Mouse (Mus musculus) CH12.LX (cell line): ENCODE data around the gene Acsm5. TPM values are rescaled to one million over a fixed set of nuclear protein-coding genes. Genes with fewer than 3 reads are reported as not detected.

Source experiments
- DNase-seq: peaks from one replicate; pipeline ENCODE4 v3.0.0-alpha.2; 2013; ENCODE audit errors: extremely low read depth
- H3K27ac ChIP-seq: 2 replicates; pipeline ENCODE4 v1.5.1; 2012; ENCODE audit warnings: low read depth, mild to moderate bottlenecking, control low read depth, moderate library complexity; ENCODE audit not compliant: insufficient read depth
- H3K27me3 ChIP-seq: replicated peaks from 2 replicates; pipeline ENCODE3; 2012; ENCODE audit warnings: inconsistent platforms
- H3K36me3 ChIP-seq, 2 experiments: replicated peaks in 1 of 2; 2 replicates each; pipeline versions ENCODE3 to v1.6.1; 2012; ENCODE audit warnings: inconsistent platforms in 1 of 2, low read length in 1 of 2, mild to moderate bottlenecking in 1 of 2, mixed read lengths in 1 of 2, moderate library complexity in 1 of 2; ENCODE audit not compliant: control insufficient read depth in 1 of 2, insufficient read depth in 1 of 2
- H3K4me1 ChIP-seq, 2 experiments: 2 replicates each; pipeline ENCODE4 v1.6.1; 2012; ENCODE audit warnings: inconsistent platforms in 1 of 2, moderate library complexity in 1 of 2; ENCODE audit not compliant: insufficient read depth in 2 of 2, control insufficient read depth in 1 of 2
- H3K4me2 ChIP-seq: 2 replicates; pipeline ENCODE4 v1.6.1; 2012; ENCODE audit warnings: low read depth, mild to moderate bottlenecking, control low read depth; ENCODE audit not compliant: poor library complexity, insufficient read depth, severe bottlenecking
- H3K4me3 ChIP-seq, 3 experiments: fragments of 150-350 bp in 1 of 3; sonication (generic) in 1 of 3; replicated peaks in 1 of 3; 2 replicates each; pipeline versions ENCODE3 to v1.5.1; 2011 to 2012; ENCODE audit warnings: low read depth in 2 of 3, low read length in 2 of 3, mild to moderate bottlenecking in 2 of 3, moderate library complexity in 2 of 3, control low read depth in 1 of 3, improper control_type of control experiment in 1 of 3, inconsistent platforms in 1 of 3, mixed read lengths in 1 of 3; ENCODE audit not compliant: poor library complexity in 1 of 3
- H3K79me2 ChIP-seq: replicated peaks from 2 replicates; pipeline ENCODE4 v1.6.1; 2012; ENCODE audit warnings: mild to moderate bottlenecking, moderate library complexity; ENCODE audit not compliant: control insufficient read depth, poor library complexity, insufficient read depth, severe bottlenecking; ENCODE audit errors: extremely low read depth
- H3K9ac ChIP-seq: 2 replicates; pipeline ENCODE4 v1.6.1; 2012; ENCODE audit warnings: low read depth, mild to moderate bottlenecking, control low read depth, moderate library complexity; ENCODE audit not compliant: insufficient read depth
- H3K9me3 ChIP-seq: replicated peaks from 2 replicates; pipeline ENCODE3; 2012; ENCODE audit warnings: low read length, inconsistent platforms, mixed read lengths
- CHD2 ChIP-seq: IDR thresholded peaks from 2 replicates; pipeline ENCODE4 v1.6.1; 2011; ENCODE audit warnings: low read length, improper control_type of control experiment
- CTCF ChIP-seq, 2 experiments: IDR thresholded peaks in 1 of 2; conservative IDR thresholded peaks in 1 of 2; 2 replicates each; pipeline ENCODE4 v1.5.1; 2011 to 2012; ENCODE audit warnings: low read depth in 2 of 2, low read length in 2 of 2, improper control_type of control experiment in 1 of 2, inconsistent platforms in 1 of 2, mild to moderate bottlenecking in 1 of 2, moderate library complexity in 1 of 2
- ELF1 ChIP-seq: IDR thresholded peaks from 2 replicates; pipeline ENCODE4 v1.6.1; 2014; ENCODE audit warnings: low read depth, mild to moderate bottlenecking, inconsistent platforms, low read length, improper control_type of control experiment
- IRF4 ChIP-seq: IDR thresholded peaks from 2 replicates; pipeline ENCODE4 v1.6.1; 2014; ENCODE audit warnings: low read depth, mild to moderate bottlenecking, inconsistent platforms, low read length, improper control_type of control experiment
- JUN ChIP-seq: IDR thresholded peaks from 2 replicates; pipeline ENCODE4 v1.6.1; 2011; ENCODE audit warnings: low read depth, mild to moderate bottlenecking, low read length, improper control_type of control experiment, moderate library complexity; ENCODE audit not compliant: insufficient read depth
- KAT2A ChIP-seq: IDR thresholded peaks from 2 replicates; pipeline ENCODE4 v1.6.1; 2012; ENCODE audit warnings: low read length, improper control_type of control experiment, inconsistent platforms; ENCODE audit not compliant: insufficient replicate concordance
- MAFK ChIP-seq: IDR thresholded peaks from 2 replicates; pipeline ENCODE4 v1.6.1; 2011; ENCODE audit warnings: low read length, improper control_type of control experiment; ENCODE audit not compliant: insufficient replicate concordance
- MXI1 ChIP-seq: IDR thresholded peaks from 2 replicates; pipeline ENCODE4 v1.6.1; 2011; ENCODE audit warnings: mild to moderate bottlenecking, low read depth, low read length, improper control_type of control experiment
- MYC ChIP-seq: IDR thresholded peaks from 2 replicates; pipeline ENCODE4 v1.6.1; 2011; ENCODE audit warnings: low read depth, mild to moderate bottlenecking, improper control_type of control experiment, low read length
- PAX5 ChIP-seq: IDR thresholded peaks from 2 replicates; pipeline ENCODE4 v1.6.1; 2012; ENCODE audit warnings: low read length, inconsistent platforms, mixed read lengths
- POLR2AphosphoS2 ChIP-seq: IDR thresholded peaks from 2 replicates; pipeline ENCODE4 v1.6.1; 2011; ENCODE audit warnings: low read depth, low read length, improper control_type of control experiment
- RAD21 ChIP-seq: IDR thresholded peaks from 2 replicates; pipeline ENCODE4 v1.6.1; 2011; ENCODE audit warnings: low read depth, mild to moderate bottlenecking, low read length, improper control_type of control experiment, moderate library complexity
- RCOR1 ChIP-seq: conservative IDR thresholded peaks from 2 replicates; pipeline ENCODE4 v1.6.1; 2012; ENCODE audit warnings: low read depth, mild to moderate bottlenecking, inconsistent platforms, low read length, improper control_type of control experiment
- SIN3A ChIP-seq: IDR thresholded peaks from 2 replicates; pipeline ENCODE4 v1.6.1; 2012; ENCODE audit warnings: low read length, improper control_type of control experiment, inconsistent platforms
- SMC3 ChIP-seq: IDR thresholded peaks from 2 replicates; pipeline ENCODE4 v1.6.1; 2011; ENCODE audit warnings: low read depth, low read length, improper control_type of control experiment
- TCF12 ChIP-seq: IDR thresholded peaks from 2 replicates; pipeline ENCODE4 v1.6.1; 2014; ENCODE audit warnings: low read depth, mild to moderate bottlenecking, inconsistent platforms, low read length, improper control_type of control experiment
- USF1 ChIP-seq: IDR thresholded peaks from 2 replicates; pipeline ENCODE4 v1.6.1; 2014; ENCODE audit warnings: low read depth, mild to moderate bottlenecking, inconsistent platforms, low read length, improper control_type of control experiment
- USF2 ChIP-seq: conservative IDR thresholded peaks from 2 replicates; pipeline ENCODE4 v1.6.1; 2011; ENCODE audit warnings: low read depth, low read length, improper control_type of control experiment
- ZC3H11A ChIP-seq: IDR thresholded peaks from 2 replicates; pipeline ENCODE4 v1.6.1; 2012; ENCODE audit warnings: low read depth, mild to moderate bottlenecking, inconsistent platforms, low read length, improper control_type of control experiment
- ZKSCAN1 ChIP-seq: IDR thresholded peaks from 2 replicates; pipeline ENCODE4 v1.6.1; 2012; ENCODE audit warnings: low read depth, inconsistent platforms, low read length, improper control_type of control experiment, borderline replicate concordance
- dilution Hi-C: fragments of 300-500 bp; cut with MboI; formaldehyde crosslinking; loops from 2 replicates; pipeline ENCODE4 v1.14.3; 2020; ENCODE audit warnings: low sequenced_read_pairs; ENCODE audit not compliant: extremely low pct_unique_long_range_greater_than_20kb, extremely low pct_ligation_motif_present
- in situ Hi-C: fragments of 300-500 bp; cut with MboI; formaldehyde crosslinking; loops from 3 replicates; pipeline ENCODE4 v1.14.3; 2019; ENCODE audit warnings: low sequenced_read_pairs, low pct_ligation_motif_present, low pct_unique_long_range_greater_than_20kb, mixed read lengths
- polyA plus RNA-seq: library from polyadenylated mRNA; unstranded; fragments of >175 nt; gene quantifications from 2 replicates; pipeline ENCODE4 v1.2.1, GENCODE M21; 2012; ENCODE audit warnings: low read depth; ENCODE audit not compliant: insufficient read length
- total RNA-seq, 2 experiments: library from RNA; depleted of rRNA; stranded (reverse); fragments of 300-350 nt in 1 of 2; fragments of >200 nt in 1 of 2; gene quantifications; 2 replicates each; pipeline ENCODE4 v1.2.3; 2012 to 2014

Gene Acsm5
- total and polyA plus RNA-seq, 3 experiments, result not detected

DNA sequence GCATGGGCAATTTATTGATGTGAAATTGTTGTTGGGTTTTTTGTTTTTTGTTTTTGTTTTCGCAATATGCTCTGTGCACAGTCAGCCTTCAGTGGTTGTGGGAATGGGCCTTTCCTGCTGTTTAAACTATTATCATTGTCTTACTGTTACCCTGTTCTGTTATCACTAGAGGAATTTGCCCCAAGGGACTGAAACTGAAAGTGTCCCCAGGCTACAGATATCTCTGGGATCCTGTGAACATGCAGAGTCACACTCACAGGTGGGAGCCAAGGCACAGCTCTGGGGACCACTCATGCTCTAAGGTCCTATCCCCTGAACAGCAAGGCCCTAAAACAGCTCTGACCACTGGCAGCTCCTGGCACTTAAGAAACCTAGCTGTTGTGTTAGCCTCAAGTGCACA lies 7.9 kb downstream of the Acsm5 start:
- peaks cover 4% of the 10 kb centered on the region for H3K27me3 ChIP-seq
- TF ChIP-seq JUN (no peak), IRF4 (no peak), ZKSCAN1 (no peak), CHD2 (no peak), MAFK (no peak), RCOR1 (no peak), TCF12 (no peak), USF1 (no peak), SMC3 (no peak), ELF1 (no peak), ZC3H11A (no peak), USF2 (no peak), CTCF (conservative IDR thresholded peaks at IDR 0.05 in 1 of 2, IDR thresholded peaks at IDR 0.05 in 1 of 2; ENCODE audit: low read depth in 2 of 2, low read length in 2 of 2) (no peak), MXI1 (no peak), SIN3A (no peak), MYC (no peak), POLR2AphosphoS2 (no peak), KAT2A (no peak), RAD21 (no peak)
- no peaks in the 10 kb centered on the region for H3K9me3 ChIP-seq
- H3K36me3 ChIP-seq, result no peaks in the 10 kb centered on the region
- no peak overlapping the region for H3K9ac ChIP-seq
- no peak for DNase-seq
- H3K27ac ChIP-seq, result no peak overlapping the region
- peaks cover 0 to 22% of the 10 kb centered on the region in 2 experiments; a peak in 2 of 4 replicates for H3K4me1 ChIP-seq
- H3K4me3 ChIP-seq, result no peak overlapping the region
- in situ Hi-C loops, result no loop called here
- no peak overlapping the region for H3K4me2 ChIP-seq
- H3K79me2 ChIP-seq, result no peaks in the 10 kb centered on the region
- dilution Hi-C loops, result no loop called here

DNA sequence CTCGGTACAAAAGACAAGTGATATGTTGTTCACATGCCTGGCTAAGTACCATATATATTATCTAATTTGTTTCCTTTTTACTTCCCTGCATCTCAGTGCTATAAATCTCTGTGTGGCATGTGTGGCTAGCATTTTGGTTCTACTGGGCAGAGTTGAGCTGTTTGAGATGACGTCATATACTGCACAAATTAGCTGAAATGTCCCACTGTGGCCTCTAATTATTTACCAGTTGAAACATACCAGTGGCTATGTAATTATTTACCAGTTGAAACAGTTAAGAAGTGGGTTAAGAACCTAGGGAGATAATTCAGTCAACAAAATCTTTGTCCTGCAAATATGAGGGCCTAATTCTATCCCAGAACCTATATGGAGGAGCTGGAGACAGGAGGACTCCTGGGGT lies 8.3 kb downstream of the Acsm5 start:
- H3K27ac ChIP-seq, result no peak overlapping the region
- in situ Hi-C loops, result no loop called here
- DNase-seq, result no peak
- H3K79me2 ChIP-seq, result no peaks in the 10 kb centered on the region
- H3K9ac ChIP-seq, result no peak overlapping the region
- no peak overlapping the region for H3K4me3 ChIP-seq
- no peaks in the 10 kb centered on the region for H3K36me3 ChIP-seq
- H3K27me3 ChIP-seq, result peaks cover 3% of the 10 kb centered on the region
- H3K4me2 ChIP-seq, result no peak overlapping the region
- H3K9me3 ChIP-seq, result no peaks in the 10 kb centered on the region
- dilution Hi-C loops, result no loop called here
- no peak for TF ChIP-seq PAX5
- peaks cover 0 to 22% of the 10 kb centered on the region in 2 experiments; a peak in 2 of 4 replicates for H3K4me1 ChIP-seq
